ENCODE assay signal across 7 mouse cellular contexts in the genomic region with DNA sequence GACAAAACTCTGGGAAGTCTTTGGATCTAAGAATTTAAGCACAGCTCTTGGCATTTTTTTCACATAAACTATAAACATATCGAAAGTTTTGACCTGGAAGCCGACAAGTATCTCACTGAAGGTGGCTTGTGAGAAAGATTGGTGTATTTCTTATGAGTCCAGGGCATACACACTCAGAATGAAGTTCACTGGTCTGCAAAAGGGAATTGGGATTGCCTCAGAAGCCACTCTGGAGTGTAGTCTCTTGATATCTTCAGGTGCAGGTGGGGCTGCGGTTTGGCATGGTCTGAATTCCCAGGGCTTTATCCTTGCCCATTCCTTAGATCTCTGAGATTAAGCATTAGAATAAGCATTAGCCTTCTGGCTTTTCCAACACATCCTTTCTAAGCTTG. TPM values are rescaled to one million over a fixed set of nuclear protein-coding genes. Genes with fewer than 3 reads are reported as not detected.
DNase-seq lines count a peak whose midpoint lies in the region; ATAC-seq lines count a peak whose summit lies in the region.

No protein-coding gene starts in this region.

- H3K9me3 ChIP-seq in neural tube, embryonic 11.5 days (ENCODE audit: control insufficient read depth, low read length): no peaks in the 10 kb centered on the region
- no peaks in the 10 kb centered on the region for H3K9me3 ChIP-seq in forebrain, embryonic 12.5 days
- no peaks in the 10 kb centered on the region for H3K9me3 ChIP-seq in limb, embryonic 13.5 days
- H3K9me3 ChIP-seq in stomach, embryonic 16.5 days (replicated peaks; ENCODE audit: control insufficient read depth, low read length): no peaks in the 10 kb centered on the region

- no peaks in the 10 kb centered on the region for H3K27me3 ChIP-seq in neural tube, embryonic 11.5 days (ENCODE audit: control insufficient read depth, insufficient read depth, low read length)
- H3K27me3 ChIP-seq in forebrain, embryonic 12.5 days: no peaks in the 10 kb centered on the region
- no peaks in the 10 kb centered on the region for H3K27me3 ChIP-seq in limb, embryonic 13.5 days
- H3K27me3 ChIP-seq in stomach, embryonic 16.5 days (ENCODE audit: control insufficient read depth, insufficient read depth, low read length): no peaks in the 10 kb centered on the region

- no peak overlapping the region for H3K9ac ChIP-seq in neural tube, embryonic 11.5 days (ENCODE audit: low read length)
- no peak overlapping the region for H3K9ac ChIP-seq in forebrain, embryonic 12.5 days
- no peak overlapping the region for H3K9ac ChIP-seq in limb, embryonic 13.5 days
- H3K9ac ChIP-seq in stomach, embryonic 16.5 days (ENCODE audit: low read length): no peak overlapping the region

- DNase-seq in neural tube, embryonic 11.5 days (ENCODE audit: low spot score): no peak
- no peak for DNase-seq in neural tube, embryonic 10.5 days (ENCODE audit: extremely low spot score, low spot score)
- DNase-seq in kidney, postnatal 14 days: no peak
- DNase-seq in lung, postnatal 36 days: no peak

- no peak overlapping the region for H3K4me3 ChIP-seq in neural tube, embryonic 11.5 days (ENCODE audit: low read depth, low read length)
- no peak overlapping the region for H3K4me3 ChIP-seq in forebrain, embryonic 12.5 days (replicated peaks)
- H3K4me3 ChIP-seq in limb, embryonic 13.5 days: peak overlapping the region; percentile 57
- no peak overlapping the region; the same call in 1 of the 2 replicates for H3K4me3 ChIP-seq in stomach, embryonic 16.5 days (replicated peaks; ENCODE audit: low read length)

- no peaks in the 10 kb centered on the region for H3K4me1 ChIP-seq in neural tube, embryonic 11.5 days (ENCODE audit: control insufficient read depth, insufficient read depth, low read length)
- no peaks in the 10 kb centered on the region for H3K4me1 ChIP-seq in forebrain, embryonic 12.5 days
- no peaks in the 10 kb centered on the region for H3K4me1 ChIP-seq in limb, embryonic 13.5 days
- H3K4me1 ChIP-seq in stomach, embryonic 16.5 days (ENCODE audit: control insufficient read depth, insufficient read depth, low read length): no peaks in the 10 kb centered on the region

- peak overlapping the region; percentile 22; the same call in 1 of the 2 replicates for H3K4me2 ChIP-seq in neural tube, embryonic 11.5 days (ENCODE audit: low read depth)
- peak overlapping the region; percentile 31; the same call in 1 of the 2 replicates for H3K4me2 ChIP-seq in forebrain, embryonic 12.5 days
- H3K4me2 ChIP-seq in limb, embryonic 13.5 days (replicated peaks): peak overlapping the region; percentile 40
- 0 out of 2 replicates have a peak overlapping the region, but pooled peaks have one; percentile 35 for H3K4me2 ChIP-seq in stomach, embryonic 16.5 days (ENCODE audit: low read depth, low read length)

- no peaks in the 10 kb centered on the region for H3K36me3 ChIP-seq in neural tube, embryonic 11.5 days (ENCODE audit: control insufficient read depth, insufficient read depth, low read length)
- no peaks in the 10 kb centered on the region for H3K36me3 ChIP-seq in forebrain, embryonic 12.5 days (replicated peaks)
- peaks cover 3% of the 10 kb centered on the region; the same call in 1 of the 2 replicates for H3K36me3 ChIP-seq in limb, embryonic 13.5 days
- no peaks in the 10 kb centered on the region for H3K36me3 ChIP-seq in stomach, embryonic 16.5 days (ENCODE audit: control insufficient read depth, insufficient read depth, low read length)

- 30% methylated on average over 3 of the region's 3 CpGs for WGBS in neural tube, embryonic 11.5 days
- WGBS in forebrain, embryonic 12.5 days: 39% methylated on average over 3 of the region's 3 CpGs
- WGBS in limb, embryonic 13.5 days: 34% methylated on average over 3 of the region's 3 CpGs
- 29% methylated on average over 3 of the region's 3 CpGs for WGBS in stomach, embryonic 16.5 days

- no peak for ATAC-seq in neural tube, embryonic 11.5 days (ENCODE audit: insufficient read depth, low FRiP score, low TSS enrichment)
- no peak; the same call in 1 of the 2 replicates for ATAC-seq in forebrain, embryonic 12.5 days (ENCODE audit: low FRiP score)
- ATAC-seq in limb, embryonic 13.5 days (ENCODE audit: low FRiP score, low read depth): no peak
- ATAC-seq in stomach, embryonic 16.5 days (ENCODE audit: insufficient read depth, low FRiP score): no peak

- no peak overlapping the region for H3K27ac ChIP-seq in neural tube, embryonic 11.5 days (ENCODE audit: low read depth, low read length)
- H3K27ac ChIP-seq in forebrain, embryonic 12.5 days: 0 out of 2 replicates have a peak overlapping the region, but pooled peaks have one; percentile 8
- no peak overlapping the region for H3K27ac ChIP-seq in limb, embryonic 13.5 days
- H3K27ac ChIP-seq in stomach, embryonic 16.5 days (ENCODE audit: low read length): no peak overlapping the region

RNA-seq across cellular contexts. Expression of a gene that starts 0.3 kb away (rescaled TPM):
- polyA plus RNA-seq in neural tube, embryonic 11.5 days (2014; fragmentation: Nextera tagmentation; extraction: Ambion mirVana): 258 and 276 TPM in 2 replicates
- 252 and 259 TPM in 2 replicates for polyA plus RNA-seq in forebrain, embryonic 12.5 days (2016; fragmentation: Nextera tagmentation; extraction: Ambion mirVana)
- 142 and 147 TPM in 2 replicates for polyA plus RNA-seq in limb, embryonic 13.5 days (2015; fragmentation: Nextera tagmentation; extraction: Ambion mirVana)
- 145 and 159 TPM in 2 replicates for polyA plus RNA-seq in stomach, embryonic 16.5 days (2015; fragmentation: Nextera tagmentation; extraction: Ambion mirVana)
